Mouse (Mus musculus) heart, adult 18-20 months (tissue): ENCODE data around the gene Zfp326. TPM values are rescaled to one million over a fixed set of nuclear protein-coding genes. Genes with fewer than 3 reads are reported as not detected.
"Not testable (repeated sequence)": the region's sequence is repeated elsewhere in the genome, so short reads cannot be mapped to it uniquely, and the experiment has no call there.

ENCODE experiments used
- DNase-seq, 2 experiments: peaks; one replicate each; pipeline ENCODE4 v3.0.0; 2021 to 2022; ENCODE audit warnings: mixed read lengths in 1 of 2
- long read RNA-seq, 2 experiments: library from polyadenylated mRNA; stranded (forward); transcript quantifications; one replicate each; pipeline ENCODE4 v2.0.0; 2021
- total RNA-seq, 2 experiments: library from RNA; stranded (reverse); gene quantifications; 2 replicates each; pipeline ENCODE4 v1.2.3; 2021

Gene Zfp326
- 10 to 100 TPM in 1 of 2 experiments, 1 to 10 TPM in 1; 9.4 to 10.5 TPM for total RNA-seq
- long read RNA-seq, experiment 1, result 0 reads
- long read RNA-seq, experiment 2, partial matches to known transcripts, result 0 of 2 reads
- long read RNA-seq, experiment 2, other reads (novel, unspliced or antisense), result 2 of 2 reads

- peak; percentile 92 to 94 for DNase-seq
Observed at GRCm38 (mm10) chr5:105876068-105876924, at the start of gene Zfp326. Zfp326 (plus strand) TSS chr5:105876565.

- no peak for DNase-seq
Observed at GRCm38 (mm10) chr5:105826916-105827510, 49.4 kb upstream of the Zfp326 start.

- DNase-seq, result no peak
Observed at GRCm38 (mm10) chr5:105828050-105828449, 48.3 kb upstream of the Zfp326 start.

- DNase-seq, result no peak
Observed at GRCm38 (mm10) chr5:105829008-105829586, 47.3 kb upstream of the Zfp326 start.

- DNase-seq, result peak; percentile 50 to 56
Observed at GRCm38 (mm10) chr5:105832140-105832539, 44.2 kb upstream of the Zfp326 start.

GRCm38 (mm10) chr5:105833923-105834322 lies 42.4 kb upstream of the Zfp326 start:
- no peak for DNase-seq

GRCm38 (mm10) chr5:105836006-105836405 lies 40.4 kb upstream of the Zfp326 start:
- peak; percentile 64 to 81 for DNase-seq

GRCm38 (mm10) chr5:105839740-105840310 lies 36.5 kb upstream of the Zfp326 start:
- no peak for DNase-seq

- DNase-seq, result no peak
Observed at GRCm38 (mm10) chr5:105844044-105844753, 32.2 kb upstream of the Zfp326 start.

GRCm38 (mm10) chr5:105845041-105845440 lies 31.3 kb upstream of the Zfp326 start:
- DNase-seq, result no peak

- no peak for DNase-seq
Observed at GRCm38 (mm10) chr5:105847726-105848125, 28.6 kb upstream of the Zfp326 start.

GRCm38 (mm10) chr5:105849222-105849621 lies 27.1 kb upstream of the Zfp326 start:
- no peak for DNase-seq

- DNase-seq, result no peak
Observed at GRCm38 (mm10) chr5:105849643-105850042, 26.7 kb upstream of the Zfp326 start.

- no peak for DNase-seq
Observed at GRCm38 (mm10) chr5:105853271-105853670, 23.1 kb upstream of the Zfp326 start.

- no peak for DNase-seq
Observed at GRCm38 (mm10) chr5:105857486-105857885, 18.9 kb upstream of the Zfp326 start.

- DNase-seq, result peak; percentile 42 to 67
Observed at GRCm38 (mm10) chr5:105858754-105859694, 17.3 kb upstream of the Zfp326 start.

- no peak for DNase-seq
Observed at GRCm38 (mm10) chr5:105859716-105860460, 16.5 kb upstream of the Zfp326 start.

- DNase-seq, result no peak
Observed at GRCm38 (mm10) chr5:105860461-105860835, 15.9 kb upstream of the Zfp326 start.

- no peak for DNase-seq
Observed at GRCm38 (mm10) chr5:105861616-105862015, 14.7 kb upstream of the Zfp326 start.

GRCm38 (mm10) chr5:105865110-105865628 lies 11.2 kb upstream of the Zfp326 start:
- not testable (repeated sequence) for DNase-seq
